ENCODE assay signal across 12 mouse cellular contexts in genomic region chr16:96757588-96758313, GRCm38 (mm10).
A peak's percentile ranks its signal among the peaks of the same experiment; 100 is the strongest.
DNase-seq lines count a peak whose midpoint lies in the region; ATAC-seq and TF ChIP-seq lines count a peak whose summit lies in the region.
"Had no signal": no experiment of that assay in that cellular context is flagged by ENCODE, and none has a peak within 500 bp of the region (broad histone marks: within the 10 kb centered on the region; RNA-seq: fewer than 3 reads in every experiment).

No protein-coding gene starts in this region.

- no peaks in the 10 kb centered on the region for H3K27me3 ChIP-seq in hindbrain, embryonic 15.5 days

- DNase-seq in embryo, embryonic 10.5 days (ENCODE audit: low spot score): peak; percentile 13
- no peak for DNase-seq in embryo, embryonic 10 days (ENCODE audit: low spot score)
- DNase-seq in layer of hippocampus, adult 2 months (ENCODE audit: low spot score in 2 of 2): no peak
- DNase-seq in layer of hippocampus, adult 9-11 months: no peak
- peak; percentile 50 for DNase-seq in retina, embryonic 14.5 days (ENCODE audit: low spot score)
- no peak for DNase-seq in left cerebral cortex, postnatal 36 days (ENCODE audit: low spot score in 2 of 2)
- DNase-seq in gastrocnemius, postnatal 36 days: no peak
- DNase-seq: gastrocnemius, postnatal 25 days; kidney, postnatal 14 days; left cerebral cortex, postnatal 4 days had no signal

- H3K4me2 ChIP-seq in hindbrain, embryonic 15.5 days: peak overlapping the region; percentile 12; the same call in 1 of the 2 replicates

- no peak overlapping the region for H3K9ac ChIP-seq in hindbrain, embryonic 15.5 days

- WGBS in hindbrain, embryonic 15.5 days: 8% methylated on average over 9 of the region's 9 CpGs

- H3K4me3 ChIP-seq in layer of hippocampus, adult 2 months: no peak overlapping the region
- H3K4me3 ChIP-seq in hindbrain, embryonic 15.5 days: no peak overlapping the region

- no peak for TF ChIP-seq CTCF in layer of hippocampus, adult 2 months (conservative IDR thresholded peaks at IDR 0.05)

- no peaks in the 10 kb centered on the region for H3K9me3 ChIP-seq in hindbrain, embryonic 15.5 days

- peak overlapping the region; percentile 82; the same call in 1 of the 2 replicates for H3K27ac ChIP-seq in layer of hippocampus, adult 2 months
- H3K27ac ChIP-seq in hindbrain, embryonic 15.5 days (replicated peaks): peak overlapping the region; percentile 64

- intact Hi-C loops in left cerebral cortex, postnatal 36 days (cut with DNase I): no loop called here
- intact Hi-C loops in gastrocnemius, postnatal 36 days (cut with DNase I): no loop called here

- peak; percentile 19; the same call in 1 of the 2 replicates for ATAC-seq in hindbrain, embryonic 15.5 days (ENCODE audit: low FRiP score, low read depth)
- ATAC-seq: Patski had no signal

- H3K36me3 ChIP-seq in hindbrain, embryonic 15.5 days: no peaks in the 10 kb centered on the region

- H3K4me1 ChIP-seq in hindbrain, embryonic 15.5 days (replicated peaks): peaks cover 73% of the 10 kb centered on the region

Comparison
In these comparisons a context has a peak if more than half of its experiments do, and no peak if none do; other contexts are left out.
1. DNase-seq: peak in embryo, embryonic 10.5 days (single experiment) and retina, embryonic 14.5 days (single experiment); none in embryo, embryonic 10 days (single experiment), layer of hippocampus, adult 2 months (0 of 2), layer of hippocampus, adult 9-11 months (single experiment), left cerebral cortex, postnatal 36 days (0 of 2) and gastrocnemius, postnatal 36 days (0 of 2).